Mouse (Mus musculus) layer of hippocampus, postnatal 10 days (tissue): Measurements from ENCODE around the gene Tsx. TPM values are rescaled to one million over a fixed set of nuclear protein-coding genes. Genes with fewer than 3 reads are reported as not detected.

ENCODE experiments used
- total RNA-seq, 2 experiments: library from RNA; stranded (reverse); gene quantifications; 2 replicates each; pipeline ENCODE4 v1.2.3; 2021

The Tsx gene
- total RNA-seq, 2 experiments from 2014 or later: 0.46 TPM; not detected in 1

Other genes with a start within 250 kb of the Tsx start
- gene Nap1l2, start 227.8 kb upstream of the Tsx start, total RNA-seq: 10 to 100 TPM; 70.9 to 73.7 TPM
- gene Cdx4, start 93.1 kb upstream of the Tsx start, total RNA-seq: not detected
- gene Chic1, start 58.0 kb upstream of the Tsx start, total RNA-seq: 1 to 10 TPM; 9.5 to 9.8 TPM
- not detected for gene Gm26992, start 7.5 kb downstream of the Tsx start, total RNA-seq
- not detected for gene Zcchc13, start 216.1 kb downstream of the Tsx start, total RNA-seq